Mouse (Mus musculus): ENCODE results near the gene Mgam. TPM values are rescaled to one million over a fixed set of nuclear protein-coding genes. Genes with fewer than 3 reads are reported as not detected.
"Not testable (repeated sequence)": the region's sequence is repeated elsewhere in the genome, so short reads cannot be mapped to it uniquely, and the experiment has no call there.

The Mgam gene
- polyA plus RNA-seq, 1 experiment = 0.06 TPM

GRCm38 (mm10) chr6:40617965-40618364 lies 10.7 kb upstream of the Mgam start:
- Histone ChIP-seq H3K4me3 (ENCODE audit: insufficient read depth, low read length) (no peak overlapping the region), H3K4me1 (ENCODE audit: control insufficient read depth, insufficient read depth, low read length) (no peaks in the 10 kb centered on the region)
- TF ChIP-seq CTCF (IDR thresholded peaks at IDR 0.05; ENCODE audit: extremely low read depth, insufficient read depth, low read length) (peak; percentile 78), POLR2A (IDR thresholded peaks at IDR 0.05; ENCODE audit: extremely low read depth, insufficient read depth, low read length) (no peak)

GRCm38 (mm10) chr6:40626111-40626510 lies 2.5 kb upstream of the Mgam start:
- Histone ChIP-seq H3K4me3 (ENCODE audit: insufficient read depth, low read length) (no peak overlapping the region), H3K4me1 (ENCODE audit: control insufficient read depth, insufficient read depth, low read length) (no peaks in the 10 kb centered on the region), H3K27ac (ENCODE audit: insufficient read depth, low read length) (no peak overlapping the region)
- TF ChIP-seq CTCF (IDR thresholded peaks at IDR 0.05; ENCODE audit: extremely low read depth, insufficient read depth, low read length) = no peak
- TF ChIP-seq POLR2A (IDR thresholded peaks at IDR 0.05; ENCODE audit: extremely low read depth, insufficient read depth, low read length) = no peak

More at GRCm38 (mm10) chr6:40617965-40618364, 10.7 kb upstream of the Mgam start:
- H3K27ac ChIP-seq (ENCODE audit: insufficient read depth, low read length) = no peak overlapping the region

GRCm38 (mm10) chr6:40634640-40635071 lies 6.0 kb downstream of the Mgam start:
- no peaks in the 10 kb centered on the region for H3K4me1 ChIP-seq (ENCODE audit: control insufficient read depth, insufficient read depth, low read length)
- H3K4me3 ChIP-seq (ENCODE audit: insufficient read depth, low read length) = no peak overlapping the region
- no peak for TF ChIP-seq POLR2A (IDR thresholded peaks at IDR 0.05; ENCODE audit: extremely low read depth, insufficient read depth, low read length)
- no peak for TF ChIP-seq CTCF (IDR thresholded peaks at IDR 0.05; ENCODE audit: extremely low read depth, insufficient read depth, low read length)
- H3K27ac ChIP-seq (ENCODE audit: insufficient read depth, low read length) = no peak overlapping the region

GRCm38 (mm10) chr6:40635559-40635958 lies 6.9 kb downstream of the Mgam start:
- no peak for TF ChIP-seq CTCF (IDR thresholded peaks at IDR 0.05; ENCODE audit: extremely low read depth, insufficient read depth, low read length)
- TF ChIP-seq POLR2A (IDR thresholded peaks at IDR 0.05; ENCODE audit: extremely low read depth, insufficient read depth, low read length) = no peak
- Histone ChIP-seq H3K4me3 (ENCODE audit: insufficient read depth, low read length) (no peak overlapping the region), H3K4me1 (ENCODE audit: control insufficient read depth, insufficient read depth, low read length) (no peaks in the 10 kb centered on the region), H3K27ac (ENCODE audit: insufficient read depth, low read length) (no peak overlapping the region)

GRCm38 (mm10) chr6:40637755-40638154 lies 9.1 kb downstream of the Mgam start:
- no peak overlapping the region for H3K27ac ChIP-seq (ENCODE audit: insufficient read depth, low read length)
- H3K4me3 ChIP-seq (ENCODE audit: insufficient read depth, low read length) = no peak overlapping the region
- TF ChIP-seq POLR2A (IDR thresholded peaks at IDR 0.05; ENCODE audit: extremely low read depth, insufficient read depth, low read length) = no peak
- TF ChIP-seq CTCF (IDR thresholded peaks at IDR 0.05; ENCODE audit: extremely low read depth, insufficient read depth, low read length) = no peak
- no peaks in the 10 kb centered on the region for H3K4me1 ChIP-seq (ENCODE audit: control insufficient read depth, insufficient read depth, low read length)

- no peaks in the 10 kb centered on the region for H3K4me1 ChIP-seq (ENCODE audit: control insufficient read depth, insufficient read depth, low read length)
These were observed 12.3 kb downstream of the Mgam start for GRCm38 (mm10) chr6:40640710-40641538.

GRCm38 (mm10) chr6:40645701-40646100 lies 17.1 kb downstream of the Mgam start:
- no peak for TF ChIP-seq POLR2A (IDR thresholded peaks at IDR 0.05; ENCODE audit: extremely low read depth, insufficient read depth, low read length)
- TF ChIP-seq CTCF (IDR thresholded peaks at IDR 0.05; ENCODE audit: extremely low read depth, insufficient read depth, low read length) = no peak
- H3K4me3 ChIP-seq (ENCODE audit: insufficient read depth, low read length) = no peak overlapping the region

More at GRCm38 (mm10) chr6:40640710-40641538, 12.3 kb downstream of the Mgam start:
- no peak overlapping the region for H3K27ac ChIP-seq (ENCODE audit: insufficient read depth, low read length)
- no peak overlapping the region for H3K4me3 ChIP-seq (ENCODE audit: insufficient read depth, low read length)
- TF ChIP-seq CTCF (IDR thresholded peaks at IDR 0.05; ENCODE audit: extremely low read depth, insufficient read depth, low read length) (no peak), POLR2A (IDR thresholded peaks at IDR 0.05; ENCODE audit: extremely low read depth, insufficient read depth, low read length) (no peak)

GRCm38 (mm10) chr6:40650953-40651352 lies 22.3 kb downstream of the Mgam start:
- no peak for TF ChIP-seq POLR2A (IDR thresholded peaks at IDR 0.05; ENCODE audit: extremely low read depth, insufficient read depth, low read length)
- TF ChIP-seq CTCF (IDR thresholded peaks at IDR 0.05; ENCODE audit: extremely low read depth, insufficient read depth, low read length) = no peak
- H3K27ac ChIP-seq (ENCODE audit: insufficient read depth, low read length) = no peak overlapping the region
- no peaks in the 10 kb centered on the region for H3K4me1 ChIP-seq (ENCODE audit: control insufficient read depth, insufficient read depth, low read length)
- no peak overlapping the region for H3K4me3 ChIP-seq (ENCODE audit: insufficient read depth, low read length)

More at GRCm38 (mm10) chr6:40645701-40646100, 17.1 kb downstream of the Mgam start:
- no peaks in the 10 kb centered on the region for H3K4me1 ChIP-seq (ENCODE audit: control insufficient read depth, insufficient read depth, low read length)
- no peak overlapping the region for H3K27ac ChIP-seq (ENCODE audit: insufficient read depth, low read length)

GRCm38 (mm10) chr6:40660930-40661329 lies 32.3 kb downstream of the Mgam start:
- H3K4me1 ChIP-seq (ENCODE audit: control insufficient read depth, insufficient read depth, low read length) = no peaks in the 10 kb centered on the region
- TF ChIP-seq CTCF (IDR thresholded peaks at IDR 0.05; ENCODE audit: extremely low read depth, insufficient read depth, low read length) = no peak
- no peak for TF ChIP-seq POLR2A (IDR thresholded peaks at IDR 0.05; ENCODE audit: extremely low read depth, insufficient read depth, low read length)
- no peak overlapping the region for H3K4me3 ChIP-seq (ENCODE audit: insufficient read depth, low read length)
- no peak overlapping the region for H3K27ac ChIP-seq (ENCODE audit: insufficient read depth, low read length)

GRCm38 (mm10) chr6:40689180-40689579 lies 60.5 kb downstream of the Mgam start:
- no peak overlapping the region for H3K4me3 ChIP-seq (ENCODE audit: insufficient read depth, low read length)
- no peak overlapping the region for H3K27ac ChIP-seq (ENCODE audit: insufficient read depth, low read length)
- H3K4me1 ChIP-seq (ENCODE audit: control insufficient read depth, insufficient read depth, low read length) = no peaks in the 10 kb centered on the region
- TF ChIP-seq POLR2A (IDR thresholded peaks at IDR 0.05; ENCODE audit: extremely low read depth, insufficient read depth, low read length) = no peak
- peak; percentile 69 for TF ChIP-seq CTCF (IDR thresholded peaks at IDR 0.05; ENCODE audit: extremely low read depth, insufficient read depth, low read length)

GRCm38 (mm10) chr6:40692007-40692406 lies 63.4 kb downstream of the Mgam start:
- H3K4me1 ChIP-seq (ENCODE audit: control insufficient read depth, insufficient read depth, low read length); H3K4me3 ChIP-seq (ENCODE audit: insufficient read depth, low read length); H3K27ac ChIP-seq (ENCODE audit: insufficient read depth, low read length): not testable (repeated sequence)

- not testable (repeated sequence) for H3K27ac ChIP-seq (ENCODE audit: insufficient read depth, low read length); H3K4me3 ChIP-seq (ENCODE audit: insufficient read depth, low read length); H3K4me1 ChIP-seq (ENCODE audit: control insufficient read depth, insufficient read depth, low read length)
These were observed 84.9 kb downstream of the Mgam start for GRCm38 (mm10) chr6:40713494-40713893.
